Mouse (Mus musculus) C2C12 (cell line): ENCODE measurements around the gene Samd4.

ENCODE experiments used
- CTCF ChIP-seq: IDR thresholded peaks from one replicate; pipeline ENCODE4 v1.5.1; 2011; ENCODE audit not compliant: control insufficient read depth, insufficient read depth, insufficient read length
- MAX ChIP-seq: IDR thresholded peaks from one replicate; pipeline ENCODE4 v1.6.1; 2011; ENCODE audit warnings: mild to moderate bottlenecking, control low read depth
- MYOD1 ChIP-seq: IDR thresholded peaks from one replicate; pipeline ENCODE4 v1.6.1; 2011; ENCODE audit warnings: low read depth; ENCODE audit not compliant: control insufficient read depth, insufficient read length
- MYOG ChIP-seq: IDR thresholded peaks from one replicate; pipeline ENCODE4 v1.6.1; 2011; ENCODE audit not compliant: control insufficient read depth, insufficient read length; ENCODE audit errors: extremely low read depth
- USF1 ChIP-seq: IDR thresholded peaks from one replicate; pipeline ENCODE4 v1.6.1; 2011; ENCODE audit warnings: low read depth, mild to moderate bottlenecking, control low read depth, moderate library complexity

GRCm38 (mm10) chr14:46976712-46977111 is 94.1 kb downstream of the Samd4 start:
- TF ChIP-seq MAX (no peak), USF1 (no peak), MYOG (no peak), CTCF (no peak), MYOD1 (no peak)
